Mouse (Mus musculus) ES-E14 (cell line): ENCODE results near the gene Abhd11. TPM values are rescaled to one million over a fixed set of nuclear protein-coding genes. Genes with fewer than 3 reads are reported as not detected.

Source experiments
- DNase-seq: peaks from one replicate; pipeline ENCODE4 v3.0.0-alpha.2; 2013; ENCODE audit warnings: low read depth, low spot score
- H3K27ac ChIP-seq: 2 replicates; pipeline ENCODE4 v1.5.1; 2012; ENCODE audit warnings: low read depth, mild to moderate bottlenecking, low read length, moderate library complexity, mixed read lengths; ENCODE audit not compliant: poor library complexity, insufficient read depth, severe bottlenecking
- H3K36me3 ChIP-seq: 2 replicates; pipeline ENCODE4 v1.6.1; 2012; ENCODE audit warnings: mild to moderate bottlenecking, low read length, moderate library complexity, mixed read lengths; ENCODE audit not compliant: control insufficient read depth, poor library complexity, insufficient read depth, severe bottlenecking
- H3K4me1 ChIP-seq, 2 experiments: fragments of 150-350 bp in 1 of 2; sonication (generic) in 1 of 2; 2 replicates each; pipeline ENCODE4 v1.6.1; 2012; ENCODE audit warnings: low read length in 2 of 2, mild to moderate bottlenecking in 1 of 2, mixed read lengths in 1 of 2; ENCODE audit not compliant: control insufficient read depth in 2 of 2, insufficient read depth in 2 of 2, poor library complexity in 1 of 2
- H3K4me3 ChIP-seq, 2 experiments: fragments of 150-350 bp in 1 of 2; sonication (generic) in 1 of 2; 2 replicates each; pipeline ENCODE4 v1.5.1; 2012; ENCODE audit warnings: low read length in 2 of 2, low read depth in 1 of 2, mild to moderate bottlenecking in 1 of 2, mixed read lengths in 1 of 2; ENCODE audit not compliant: insufficient read depth in 1 of 2, poor library complexity in 1 of 2, severe bottlenecking in 1 of 2
- H3K9ac ChIP-seq: 2 replicates; pipeline ENCODE4 v1.6.1; 2012; ENCODE audit warnings: low read depth, mild to moderate bottlenecking, low read length, mixed read lengths; ENCODE audit not compliant: poor library complexity, insufficient read depth, severe bottlenecking
- H3K9me3 ChIP-seq: fragments of 150-350 bp; sonication (generic); 2 replicates; pipeline ENCODE4 v1.6.1; 2012; ENCODE audit warnings: low read depth, mild to moderate bottlenecking, low read length; ENCODE audit not compliant: control insufficient read depth, insufficient read depth
- CHD2 ChIP-seq: IDR thresholded peaks from 2 replicates; pipeline ENCODE4 v1.6.1; 2014; ENCODE audit warnings: mild to moderate bottlenecking, low read depth, low read length, inconsistent platforms
- HCFC1 ChIP-seq: IDR thresholded peaks from 2 replicates; pipeline ENCODE4 v1.6.1; 2012; ENCODE audit warnings: low read length, inconsistent platforms, borderline replicate concordance; ENCODE audit not compliant: insufficient read depth
- MAFK ChIP-seq: IDR thresholded peaks from 2 replicates; pipeline ENCODE4 v1.6.1; 2014; ENCODE audit warnings: mild to moderate bottlenecking, low read depth, low read length, inconsistent platforms; ENCODE audit not compliant: insufficient read depth
- ZC3H11A ChIP-seq: IDR thresholded peaks from 2 replicates; pipeline ENCODE4 v1.6.1; 2012; ENCODE audit warnings: low read depth, mild to moderate bottlenecking, inconsistent platforms, low read length, borderline replicate concordance
- ZNF384 ChIP-seq: IDR thresholded peaks from 2 replicates; pipeline ENCODE4 v1.6.1; 2012; ENCODE audit warnings: low read depth, low read length, inconsistent platforms
- in situ Hi-C, 2 experiments: fragments of 600-800 bp; cut with MboI; formaldehyde crosslinking; loops; one replicate each; pipeline ENCODE4 v1.15.1; 2025; ENCODE audit warnings: low sequenced_read_pairs in 2 of 2, inconsistent platforms in 1 of 2; ENCODE audit not compliant: unreplicated experiment in 2 of 2
- total RNA-seq: library from RNA; depleted of rRNA; stranded (reverse); fragments of 300-350 nt; gene quantifications from 2 replicates; pipeline ENCODE4 v1.2.3, GENCODE M21; 2012

Abhd11 gene
- total RNA-seq, 1 experiment, result 64.8 TPM

GRCm38 (mm10) chr5:135010320-135010709 is 1.4 kb downstream of the Abhd11 start:
- no peak overlapping the region for H3K27ac ChIP-seq
- H3K36me3 ChIP-seq, result peaks cover 9% of the 10 kb centered on the region; the same call in 1 of the 2 replicates
- H3K9ac ChIP-seq, result peak overlapping the region; percentile 92; the same call in 1 of the 2 replicates
- H3K4me1 ChIP-seq, result peaks cover 0 to 13% of the 10 kb centered on the region in 2 experiments; a peak in 1 of 4 replicates
- no peaks in the 10 kb centered on the region for H3K9me3 ChIP-seq
- DNase-seq, result no peak
- H3K4me3 ChIP-seq, result peak overlapping the region; percentile 82 to 90
- in situ Hi-C loops, result no loop called here
- no peak for TF ChIP-seq ZC3H11A
- no peak for TF ChIP-seq CHD2
- no peak for TF ChIP-seq MAFK

- Histone ChIP-seq H3K4me3 (peak overlapping the region in 1 of 2 experiments; percentile 55; a peak in 3 of 4 replicates), H3K9ac (peak overlapping the region; percentile 59)
- in situ Hi-C loops, result no loop called here
Measured at GRCm38 (mm10) chr5:135010841-135011743, 2.1 kb downstream of the Abhd11 start.

GRCm38 (mm10) chr5:135011809-135012613 is 3.1 kb downstream of the Abhd11 start:
- H3K9ac ChIP-seq, result peak overlapping the region; percentile 59
- H3K27ac ChIP-seq, result peak overlapping the region; percentile 67
- peak overlapping the region; percentile 55 for H3K4me3 ChIP-seq
- H3K4me1 ChIP-seq, result peaks cover 0 to 13% of the 10 kb centered on the region in 2 experiments; a peak in 1 of 4 replicates
- in situ Hi-C loops, result no loop called here
- H3K36me3 ChIP-seq, result peaks cover 9% of the 10 kb centered on the region; the same call in 1 of the 2 replicates
- TF ChIP-seq ZC3H11A (no peak), ZNF384 (no peak), CHD2 (no peak), MAFK (no peak), HCFC1 (no peak)
- DNase-seq, result no peak
- H3K9me3 ChIP-seq, result no peaks in the 10 kb centered on the region

More at GRCm38 (mm10) chr5:135010841-135011743, 2.1 kb downstream of the Abhd11 start:
- TF ChIP-seq MAFK (no peak), ZC3H11A (no peak), HCFC1 (no peak), CHD2 (no peak), ZNF384 (no peak)
- Histone ChIP-seq H3K9me3 (no peaks in the 10 kb centered on the region), H3K4me1 (peaks cover 0 to 13% of the 10 kb centered on the region in 2 experiments; a peak in 1 of 4 replicates), H3K36me3 (peaks cover 9% of the 10 kb centered on the region; the same call in 1 of the 2 replicates), H3K27ac (peak overlapping the region; percentile 67; the same call in 1 of the 2 replicates)
- no peak for DNase-seq

- H3K27ac ChIP-seq, result peak overlapping the region; percentile 67
- TF ChIP-seq ZNF384, result no peak
- no peak for TF ChIP-seq ZC3H11A
- TF ChIP-seq MAFK, result no peak
- TF ChIP-seq HCFC1, result no peak
- TF ChIP-seq CHD2, result no peak
- peak; percentile 97 for DNase-seq
- H3K9ac ChIP-seq, result peak overlapping the region; percentile 30; the same call in 1 of the 2 replicates
- H3K9me3 ChIP-seq, result no peaks in the 10 kb centered on the region
- H3K4me1 ChIP-seq, result peaks cover 0 to 13% of the 10 kb centered on the region in 2 experiments; a peak in 1 of 4 replicates
- peak overlapping the region; percentile 55 for H3K4me3 ChIP-seq
- in situ Hi-C loops, result no loop called here
- peaks cover 9% of the 10 kb centered on the region; the same call in 1 of the 2 replicates for H3K36me3 ChIP-seq
Measured at GRCm38 (mm10) chr5:135012671-135013441, 3.9 kb downstream of the Abhd11 start.
